Mouse (Mus musculus) subcutaneous adipose tissue, adult 2 months (tissue): ENCODE measurements around the gene Kcnk3. TPM values are rescaled to one million over a fixed set of nuclear protein-coding genes. Genes with fewer than 3 reads are reported as not detected.

Experiments
- polyA plus RNA-seq: library from polyadenylated mRNA; depleted of rRNA; stranded (reverse); fragments of >200 nt; gene quantifications from 2 replicates; pipeline ENCODE4 v1.2.3, GENCODE M21; 2012; ENCODE audit warnings: low replicate concordance; rRNA removed

Kcnk3 gene
- 66.4 and 104 TPM in 2 replicates for polyA plus RNA-seq

DNA sequence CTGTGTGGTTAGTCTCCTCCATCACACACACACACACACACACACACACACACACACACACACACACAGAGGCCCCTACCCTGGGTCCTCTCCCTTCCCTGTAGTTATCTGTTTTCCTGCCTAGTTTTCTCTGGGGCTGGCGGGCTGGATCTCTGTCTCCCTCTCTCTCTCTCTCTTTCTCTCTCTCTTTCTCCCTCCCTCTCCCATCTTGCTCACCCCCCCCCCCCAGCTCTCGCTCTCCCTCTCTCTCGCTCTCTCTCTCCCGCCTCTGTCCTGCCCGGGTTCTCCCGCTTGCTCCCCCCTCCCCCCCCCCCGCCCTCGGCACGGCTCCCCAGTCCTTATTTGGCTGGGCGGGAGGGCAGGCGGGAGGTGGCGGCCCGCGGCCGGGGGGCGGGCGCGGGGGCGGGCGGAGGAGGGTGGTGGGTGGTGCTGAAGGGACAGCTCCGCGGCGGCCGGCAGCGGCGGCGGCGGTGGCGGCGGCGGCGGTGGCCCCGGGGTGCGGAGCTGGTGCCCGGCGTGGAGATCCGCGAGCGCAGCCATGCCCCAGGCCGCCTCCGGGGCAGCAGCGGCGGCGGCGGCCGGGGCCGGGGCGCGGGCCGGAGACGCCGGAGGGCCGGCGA is at the start of gene Kcnk3:
Kcnk3 (plus strand) TSS at position 490 of the 620 bp plus-strand sequence.

DNA sequence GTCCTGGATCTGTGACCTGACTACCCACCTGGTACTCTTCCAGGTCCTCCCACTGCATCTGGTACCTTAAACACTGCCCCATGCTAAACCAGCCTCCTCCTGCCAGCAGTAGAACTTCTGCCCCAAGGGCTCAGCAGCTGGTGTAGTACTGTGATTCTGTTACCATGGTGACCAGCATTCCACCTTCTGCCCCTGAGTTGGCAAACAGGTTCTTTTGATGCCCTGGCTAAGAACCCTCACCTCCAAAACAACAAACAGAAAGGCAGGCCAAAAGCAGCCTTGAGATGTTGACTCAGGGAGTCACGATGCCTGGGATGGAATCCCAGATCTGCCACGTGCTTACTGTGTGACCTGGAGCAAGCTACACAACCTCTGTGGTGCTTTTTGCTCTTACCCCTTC is 42.3 kb upstream of the Kcnk3 start, which contains the start of gene Cib4:
Cib4 (minus strand) TSS at position 139 of the 400 bp plus-strand sequence.

DNA sequence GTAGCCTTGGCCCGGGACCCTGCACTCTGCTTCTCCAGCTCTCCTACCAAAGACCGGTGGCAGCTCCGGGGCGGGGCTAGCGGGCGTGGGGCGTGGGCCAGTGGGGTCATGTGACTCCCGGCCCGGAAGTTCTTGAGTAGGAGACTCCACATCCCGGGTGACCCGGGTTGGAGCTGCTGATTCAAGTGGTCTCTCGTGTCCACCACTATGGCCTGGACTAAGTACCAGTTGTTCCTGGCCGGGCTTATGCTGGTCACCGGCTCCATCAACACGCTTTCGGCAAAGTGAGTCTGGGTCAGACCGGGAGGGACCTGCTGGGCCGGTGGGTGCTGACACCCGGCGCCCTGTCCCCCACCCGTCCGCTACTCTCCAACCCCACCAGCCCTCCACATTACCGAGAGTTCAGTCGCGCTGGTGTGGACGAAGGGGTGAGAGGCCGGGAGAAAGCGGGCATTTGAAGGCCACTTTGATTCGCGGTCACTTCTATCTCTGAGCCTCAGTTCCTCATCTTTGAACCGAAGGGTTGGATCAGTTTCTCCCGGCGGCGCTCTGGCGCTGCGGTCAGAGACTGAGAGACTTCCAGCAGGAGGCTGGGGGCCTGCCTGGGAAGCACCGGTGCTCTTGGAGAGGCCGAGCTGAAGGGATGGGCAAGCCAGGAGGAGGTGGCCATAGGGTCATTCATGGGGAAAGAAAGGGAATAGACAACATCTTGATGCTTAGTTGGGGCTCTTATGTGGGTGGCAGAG is 60.0 kb downstream of the Kcnk3 start, which contains the start of gene Slc35f6:
Slc35f6 (plus strand) TSS at position 119 of the 746 bp plus-strand sequence.

DNA sequence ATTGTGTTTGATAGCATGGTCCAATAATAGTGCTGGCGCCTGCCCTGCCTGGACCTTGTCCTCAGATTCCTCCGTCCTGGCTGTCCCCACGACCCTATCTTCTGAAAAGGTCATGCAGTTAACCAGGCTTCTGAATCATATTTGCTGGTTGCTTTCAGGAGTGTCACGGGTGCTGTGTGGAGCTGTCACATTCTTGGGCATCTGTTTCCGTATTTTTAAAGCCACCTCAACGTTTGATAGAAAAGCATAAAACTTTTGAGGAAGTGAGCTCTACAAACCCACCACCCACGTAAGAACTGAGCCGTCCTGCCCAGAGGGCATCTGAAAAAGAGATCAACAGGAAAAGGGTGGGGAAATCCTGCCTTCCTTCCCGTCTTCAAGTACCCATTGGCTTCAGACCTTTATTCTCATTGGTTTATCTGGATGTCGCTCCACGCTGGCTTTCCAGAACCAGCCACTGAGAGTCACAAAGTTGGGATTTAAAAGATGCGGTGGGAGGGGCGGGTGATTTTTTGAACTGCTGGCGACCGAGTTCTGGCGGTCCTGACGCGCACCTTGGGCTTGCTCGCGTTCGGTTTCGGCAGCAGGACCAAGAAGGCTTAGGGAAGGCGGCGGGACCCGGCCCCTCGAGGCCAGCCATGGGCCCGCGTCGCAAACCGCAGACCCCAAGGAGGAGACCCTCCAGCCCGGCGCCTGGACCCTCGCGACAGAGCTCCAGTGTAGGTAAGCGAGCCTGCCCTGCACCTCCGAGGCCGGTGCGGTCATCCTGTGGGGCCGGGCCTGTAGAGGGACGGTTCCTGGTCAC is 78.6 kb downstream of the Kcnk3 start, which contains the start of gene Cenpa:
Cenpa (plus strand) TSS at position 387 of the 805 bp plus-strand sequence.

Other genes starting within 250 kb of the Kcnk3 start
- gene Otof, start 126.2 kb upstream of the Kcnk3 start, polyA plus RNA-seq, result 0.08 and 0.33 TPM in 2 replicates
- gene 1700001C02Rik, start 122.1 kb upstream of the Kcnk3 start, polyA plus RNA-seq, result not detected in 2 replicates
- gene Cib4, start 42.3 kb upstream of the Kcnk3 start, polyA plus RNA-seq, result not detected in 2 replicates
- gene Slc35f6, start 59.8 kb downstream of the Kcnk3 start, polyA plus RNA-seq, result 72.8 and 91.1 TPM in 2 replicates
- gene Cenpa, start 78.6 kb downstream of the Kcnk3 start, polyA plus RNA-seq, result 6.7 and 24.1 TPM in 2 replicates
- 0.23 and 1.1 TPM in 2 replicates for gene Dpysl5, start 123.4 kb downstream of the Kcnk3 start, polyA plus RNA-seq
- gene Mapre3, start 226.5 kb downstream of the Kcnk3 start, polyA plus RNA-seq, result 43.8 and 48.3 TPM in 2 replicates